Mouse (Mus musculus): ENCODE measurements at regions not wholly inside any gene's neighbourhood (a gene's known extent, or its start where the extent isn't known, plus 50 kb on each side); places are given as distances from the start of the nearest gene placed in this dataset.

DNA sequence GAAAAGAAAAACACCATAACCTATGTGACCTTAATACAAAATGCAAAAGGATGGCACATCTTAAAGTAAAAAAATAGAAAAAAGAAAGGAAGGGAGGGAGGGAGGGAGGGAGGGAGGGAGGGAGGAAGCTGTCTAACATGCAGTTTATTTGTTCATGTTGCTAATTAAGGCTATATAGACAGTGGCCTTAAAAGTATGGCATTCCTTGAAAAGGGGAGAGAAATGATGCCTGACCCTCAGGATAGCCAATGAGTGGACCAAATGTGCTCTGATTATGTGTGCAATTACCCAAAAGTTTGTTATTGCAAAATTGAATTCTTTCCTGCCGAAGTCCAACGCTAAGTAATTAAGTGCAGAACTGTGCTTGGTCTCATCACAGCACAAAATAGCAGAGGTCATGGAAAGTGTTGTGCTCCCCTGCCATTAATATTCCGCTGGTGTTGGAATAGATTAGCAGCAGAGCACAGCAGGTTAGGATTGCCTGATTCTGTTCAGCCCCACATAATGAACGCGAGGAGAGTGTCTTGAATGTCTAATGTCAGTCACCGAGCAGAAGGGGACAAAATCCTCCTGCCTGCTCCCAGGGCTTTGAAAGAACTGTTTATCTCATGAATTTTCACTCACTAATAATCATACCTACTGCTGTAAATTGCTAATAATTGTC, 531.7 kb upstream of the Mctp2 start:
- TF ChIP-seq CTCF (IDR thresholded peaks at IDR 0.05) (no peak), EP300 (IDR thresholded peaks at IDR 0.05) (no peak)
